Mouse (Mus musculus) spleen, adult 2 months (tissue): ENCODE data around the gene Gpr157.

Experiments
- CTCF ChIP-seq: fragments of 200-500 bp; IDR thresholded peaks from 2 replicates; pipeline ENCODE4 v1.5.1; 2011; ENCODE audit warnings: mild to moderate bottlenecking, inconsistent platforms; ENCODE audit not compliant: insufficient read depth, insufficient read length, insufficient replicate concordance; ENCODE audit errors: extremely low read depth
- POLR2A ChIP-seq: fragments of 200-500 bp; IDR thresholded peaks from 2 replicates; pipeline ENCODE4 v1.6.1; 2011; ENCODE audit warnings: low read depth, low read length, inconsistent platforms

DNA sequence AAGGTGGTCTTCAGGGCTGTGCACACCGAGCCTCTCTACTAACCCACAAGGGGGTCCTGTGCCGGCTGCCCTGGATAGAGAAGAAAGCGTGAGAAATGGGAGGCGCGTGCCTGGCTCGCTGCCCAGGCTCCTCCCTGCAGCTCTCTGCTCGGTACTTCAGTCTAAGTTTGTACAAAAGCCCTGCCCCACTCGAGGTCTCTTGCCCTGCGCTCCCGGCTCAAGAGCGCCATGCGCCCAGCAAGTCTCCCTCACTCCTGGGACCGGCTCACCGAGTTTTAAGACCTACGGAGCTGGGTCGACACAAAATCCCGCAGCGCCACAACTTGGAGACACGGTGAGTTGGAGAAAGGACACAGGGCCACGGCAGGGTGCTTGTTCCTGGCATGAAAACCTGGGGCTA, 39.1 kb upstream of the Gpr157 start:
- TF ChIP-seq CTCF (no peak), POLR2A (no peak)
